Mouse (Mus musculus) liver, postnatal 0 days (tissue): ENCODE measurements around the gene Igf2bp3. TPM values are rescaled to one million over a fixed set of nuclear protein-coding genes. Genes with fewer than 3 reads are reported as not detected.

Source experiments
- ATAC-seq: fragments of 200-750 bp; cut with Nextera tagmentation; 2 replicates; pipeline ENCODE4 v1.8.0; 2017; ENCODE audit warnings: mild to moderate bottlenecking, moderate library complexity
- DNase-seq: peaks from one replicate; pipeline ENCODE4 v3.0.0-alpha.2; 2016
- H3K27ac ChIP-seq: fragments of 300-500 bp; sonication (generic); 2 replicates; pipeline ENCODE4 v1.5.1; 2014; ENCODE audit warnings: antibody characterized with exemption, moderate library complexity, mild to moderate bottlenecking, low read depth
- H3K27me3 ChIP-seq: fragments of 300-500 bp; sonication (generic); 2 replicates; pipeline ENCODE4 v1.6.1; 2014; ENCODE audit warnings: low read length, control low read depth, mixed read lengths; ENCODE audit not compliant: insufficient read depth
- H3K36me3 ChIP-seq: fragments of 300-500 bp; sonication (generic); replicated peaks from 2 replicates; pipeline ENCODE4 v1.6.1; 2014; ENCODE audit warnings: mild to moderate bottlenecking, control low read depth, low read length, moderate library complexity, mixed read lengths; ENCODE audit not compliant: insufficient read depth
- H3K4me1 ChIP-seq: fragments of 300-500 bp; sonication (generic); 2 replicates; pipeline ENCODE4 v1.6.1; 2014; ENCODE audit warnings: antibody characterized with exemption, mild to moderate bottlenecking, control low read depth; ENCODE audit not compliant: insufficient read depth
- H3K4me2 ChIP-seq: fragments of 300-500 bp; sonication (generic); 2 replicates; pipeline ENCODE4 v1.6.1; 2014; ENCODE audit warnings: low read depth, mild to moderate bottlenecking, low read length, moderate library complexity, mixed read lengths
- H3K4me3 ChIP-seq: fragments of 300-500 bp; sonication (generic); 2 replicates; pipeline ENCODE4 v1.5.1; 2014; ENCODE audit warnings: low read depth, low read length
- H3K9ac ChIP-seq: fragments of 300-500 bp; sonication (generic); replicated peaks from 2 replicates; pipeline ENCODE4 v1.6.1; 2014; ENCODE audit warnings: mild to moderate bottlenecking, moderate library complexity
- H3K9me3 ChIP-seq: fragments of 300-500 bp; sonication (generic); 2 replicates; pipeline ENCODE4 v1.6.1; 2016; ENCODE audit warnings: mild to moderate bottlenecking, control low read depth, low read length, mixed read lengths
- CTCF ChIP-seq: sonication (generic); IDR thresholded peaks from 2 replicates; pipeline ENCODE4 v1.5.1; 2016; ENCODE audit warnings: antibody characterized with exemption, low read depth
- EP300 ChIP-seq: IDR thresholded peaks from 2 replicates; pipeline ENCODE4 v1.6.1; 2016; ENCODE audit warnings: antibody characterized with exemption, low read depth, mild to moderate bottlenecking
- WGBS: fragments of 180-500 bp; shearing (Covaris S2); extraction: QIAGEN DNeasy Blood & Tissue Kit; methylation state at CpG from one replicate; pipeline ENCODE4 v1.1.7; 2014; ENCODE audit not compliant: insufficient replicate concordance; 5-methylcytosine and 5-hydroxymethylcytosine counted together
- polyA plus RNA-seq: library from polyadenylated mRNA; unstranded; fragments of >200 nt; fragmentation: Nextera tagmentation; extraction: Ambion mirVana; gene quantifications from 2 replicates; pipeline ENCODE4 v1.2.1, GENCODE M21; 2015

Gene Igf2bp3
- polyA plus RNA-seq, 1 experiment from 2014 or later = 31.3 TPM

DNA sequence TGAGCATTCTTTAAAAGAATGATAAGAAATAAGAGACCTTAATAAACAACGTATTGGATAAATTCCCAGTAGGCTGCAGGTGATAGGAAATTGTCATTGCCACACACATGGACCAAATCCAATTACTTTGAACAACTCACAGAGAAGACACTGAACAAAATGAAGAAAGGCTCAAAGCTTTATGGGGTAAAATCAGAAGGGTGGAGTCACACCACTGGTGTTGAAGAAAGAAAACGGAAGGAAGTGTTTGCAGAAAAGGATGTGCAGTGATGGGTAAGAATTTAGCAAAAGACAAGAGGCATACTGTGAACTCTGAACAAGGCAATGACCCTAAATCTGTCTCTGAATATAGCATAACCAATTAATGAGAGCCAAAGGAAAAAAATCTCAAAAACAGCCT is 54.8 kb downstream of the Igf2bp3 start:
- no peak for TF ChIP-seq EP300
- TF ChIP-seq CTCF = no peak
- H3K9ac ChIP-seq = no peak overlapping the region
- no peaks in the 10 kb centered on the region for H3K9me3 ChIP-seq
- no peak overlapping the region for H3K4me3 ChIP-seq
- DNase-seq = no peak
- H3K36me3 ChIP-seq = no peaks in the 10 kb centered on the region; the same call in 1 of the 2 replicates
- no peak overlapping the region for H3K4me2 ChIP-seq
- H3K27me3 ChIP-seq = no peaks in the 10 kb centered on the region
- 45% methylated on average over 2 of the region's 2 CpGs for WGBS
- H3K4me1 ChIP-seq = peaks cover 16% of the 10 kb centered on the region
- H3K27ac ChIP-seq = no peak overlapping the region; the same call in 1 of the 2 replicates
- ATAC-seq = no peak

DNA sequence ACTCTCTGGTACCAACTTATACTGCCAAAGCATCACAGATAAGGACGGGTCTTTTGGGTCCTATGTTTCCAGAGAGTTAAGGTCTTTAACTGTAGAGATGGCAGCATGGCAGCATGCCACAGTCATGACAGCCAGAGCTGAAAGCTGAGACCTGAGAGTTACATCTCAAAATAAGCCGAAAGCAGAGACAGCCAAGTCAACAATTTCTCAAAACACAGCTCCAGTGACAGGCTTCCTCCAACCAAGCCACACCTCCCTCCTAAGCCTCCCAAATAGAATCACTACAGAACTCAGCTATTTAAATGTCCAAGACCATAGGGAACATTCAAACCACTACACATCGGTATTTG is 58.0 kb downstream of the Igf2bp3 start:
- WGBS = 78% methylated on average over 3 of the region's 3 CpGs
- Histone ChIP-seq H3K27me3 (no peaks in the 10 kb centered on the region), H3K9me3 (no peaks in the 10 kb centered on the region), H3K9ac (no peak overlapping the region), H3K4me1 (peaks cover 20% of the 10 kb centered on the region), H3K36me3 (no peaks in the 10 kb centered on the region; the same call in 1 of the 2 replicates), H3K4me2 (no peak overlapping the region), H3K27ac (no peak overlapping the region), H3K4me3 (no peak overlapping the region)
- no peak for DNase-seq
- no peak for ATAC-seq
- TF ChIP-seq EP300 (no peak), CTCF (no peak)

DNA sequence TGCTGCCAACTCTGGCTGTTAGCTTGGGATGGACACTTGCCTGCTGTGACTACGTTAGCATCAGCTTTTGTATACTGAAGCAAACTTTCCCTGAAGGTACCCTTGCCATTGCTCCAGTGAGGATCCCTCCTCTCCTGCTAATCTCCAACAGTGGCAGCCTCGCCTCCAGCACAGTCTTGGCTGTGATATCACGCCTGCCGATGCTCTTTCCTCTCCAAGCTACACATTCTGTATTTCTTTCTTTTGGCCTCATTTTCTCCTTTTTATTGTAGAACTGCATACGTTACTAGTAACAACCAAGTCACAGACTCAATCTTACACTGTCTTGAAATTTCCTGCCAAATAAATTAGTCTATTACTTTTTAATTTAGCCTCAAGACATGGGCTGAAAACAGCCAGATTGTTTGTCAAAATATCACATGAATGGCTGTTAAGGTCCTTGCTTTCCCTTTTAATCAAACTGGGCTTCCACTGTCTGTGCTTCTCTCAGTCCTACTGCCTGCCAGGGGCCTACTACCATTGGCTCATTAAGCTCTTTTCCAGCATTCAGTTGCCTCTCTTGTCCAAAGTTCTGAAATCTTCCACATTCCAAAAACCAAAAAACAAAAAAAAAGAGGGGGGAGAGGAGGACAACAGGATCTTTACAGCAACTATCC is 58.5 kb downstream of the Igf2bp3 start:
- Histone ChIP-seq H3K27me3 (no peaks in the 10 kb centered on the region), H3K27ac (no peak overlapping the region), H3K4me1 (peaks cover 25% of the 10 kb centered on the region), H3K36me3 (no peaks in the 10 kb centered on the region; the same call in 1 of the 2 replicates), H3K9ac (no peak overlapping the region), H3K9me3 (no peaks in the 10 kb centered on the region), H3K4me3 (no peak overlapping the region), H3K4me2 (no peak overlapping the region)
- ATAC-seq = no peak
- TF ChIP-seq CTCF (no peak), EP300 (no peak)
- no peak for DNase-seq
- WGBS = 88% methylated on average over 5 of the region's 5 CpGs

DNA sequence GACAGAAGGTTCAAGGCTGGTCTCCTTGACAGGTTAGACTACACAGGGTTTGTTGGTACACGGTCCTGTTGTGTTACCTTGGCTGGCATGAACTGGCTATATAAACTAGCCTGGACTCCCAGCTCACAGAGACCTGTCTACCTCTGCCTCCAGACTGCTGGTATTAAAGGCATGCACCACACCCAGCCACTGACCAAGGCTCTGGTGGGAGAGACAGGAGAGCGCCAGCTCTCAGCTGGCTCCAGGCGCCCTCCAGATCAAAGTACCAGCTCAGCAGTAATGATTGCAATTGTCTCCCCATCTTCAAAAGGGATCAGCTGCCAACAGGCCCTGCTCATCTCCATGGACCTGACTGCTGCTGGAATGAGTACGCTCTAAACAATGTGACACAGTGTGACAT is 63.3 kb downstream of the Igf2bp3 start:
- TF ChIP-seq CTCF (no peak), EP300 (no peak)
- Histone ChIP-seq H3K9me3 (no peaks in the 10 kb centered on the region), H3K4me2 (no peak overlapping the region), H3K4me3 (no peak overlapping the region), H3K4me1 (peaks cover 13% of the 10 kb centered on the region; the same call in 1 of the 2 replicates), H3K9ac (no peak overlapping the region), H3K36me3 (no peaks in the 10 kb centered on the region), H3K27me3 (no peaks in the 10 kb centered on the region), H3K27ac (peak overlapping the region; percentile 84)
- WGBS = 71% methylated on average over 4 of the region's 4 CpGs
- peak; percentile 18 for ATAC-seq
- DNase-seq = no peak

DNA sequence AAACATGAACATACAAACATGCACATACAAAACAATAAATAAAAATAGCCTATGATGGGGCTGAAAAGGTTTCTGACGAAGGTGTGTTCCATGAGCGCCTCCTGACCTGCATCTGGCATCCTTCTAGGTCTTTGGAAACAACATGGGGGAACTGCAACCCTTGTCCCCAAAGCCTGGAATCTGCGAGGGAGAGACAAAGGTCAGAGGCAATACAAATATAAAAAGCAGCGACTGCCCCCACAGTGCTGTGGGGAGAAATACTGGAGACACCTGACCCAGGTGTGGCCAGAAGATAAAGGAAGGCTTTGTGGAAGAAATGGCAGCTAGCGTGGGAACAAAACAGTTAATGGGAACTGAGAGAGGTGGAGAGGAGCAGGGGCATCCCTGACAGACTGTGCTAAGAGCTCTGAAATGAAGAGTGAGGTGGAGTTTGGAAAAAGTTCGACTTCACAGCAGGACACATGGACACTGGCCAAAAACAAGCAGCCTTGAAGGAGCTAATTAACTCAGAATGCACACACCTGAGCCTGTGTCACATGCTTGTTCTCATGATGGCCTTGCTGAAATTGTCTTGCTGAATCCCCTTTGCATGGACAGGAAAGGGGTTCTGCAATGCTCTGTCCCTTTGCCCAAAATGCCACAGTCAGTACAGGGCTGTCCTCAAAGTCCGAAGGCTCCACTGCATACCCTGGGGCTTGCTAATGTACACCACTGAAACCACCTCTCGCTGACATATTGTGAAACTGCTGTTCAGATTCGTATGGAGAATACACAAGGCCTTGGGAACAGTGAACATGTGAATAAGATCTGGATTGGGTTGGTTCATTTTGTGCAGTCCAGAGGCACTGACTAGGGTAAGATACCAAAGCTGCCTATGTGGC is 64.2 kb downstream of the Igf2bp3 start:
- 0 out of 2 replicates have a peak overlapping the region, but pooled peaks have one; percentile 26 for H3K4me2 ChIP-seq
- WGBS = 55% methylated on average over 9 of the region's 9 CpGs
- H3K9ac ChIP-seq = peak overlapping the region; percentile 16; the same call in 1 of the 2 replicates
- ATAC-seq = peak; percentile 79
- DNase-seq = peak; percentile 25
- no peak overlapping the region for H3K4me3 ChIP-seq
- H3K9me3 ChIP-seq = no peaks in the 10 kb centered on the region
- TF ChIP-seq CTCF (no peak), EP300 (0 out of 2 replicates have a peak, but pooled peaks have one; percentile 32)
- H3K36me3 ChIP-seq = no peaks in the 10 kb centered on the region
- peaks cover 16% of the 10 kb centered on the region; the same call in 1 of the 2 replicates for H3K4me1 ChIP-seq
- H3K27me3 ChIP-seq = no peaks in the 10 kb centered on the region
- peak overlapping the region; percentile 84 for H3K27ac ChIP-seq
